Mouse (Mus musculus) heart, postnatal 4 days (tissue): ENCODE measurements around the gene Snx11. TPM values are rescaled to one million over a fixed set of nuclear protein-coding genes. Genes with fewer than 3 reads are reported as not detected.
"Not testable (repeated sequence)": the region's sequence is repeated elsewhere in the genome, so short reads cannot be mapped to it uniquely, and the experiment has no call there.

Source experiments
- DNase-seq: peaks from one replicate; pipeline ENCODE4 v3.0.0; 2021
- total RNA-seq, 2 experiments: library from RNA; stranded (reverse); gene quantifications; 2 replicates each; pipeline ENCODE4 v1.2.3; 2021

Gene Snx11
- total RNA-seq, result 10 to 100 TPM; 15.5 to 18.2 TPM

DNA sequence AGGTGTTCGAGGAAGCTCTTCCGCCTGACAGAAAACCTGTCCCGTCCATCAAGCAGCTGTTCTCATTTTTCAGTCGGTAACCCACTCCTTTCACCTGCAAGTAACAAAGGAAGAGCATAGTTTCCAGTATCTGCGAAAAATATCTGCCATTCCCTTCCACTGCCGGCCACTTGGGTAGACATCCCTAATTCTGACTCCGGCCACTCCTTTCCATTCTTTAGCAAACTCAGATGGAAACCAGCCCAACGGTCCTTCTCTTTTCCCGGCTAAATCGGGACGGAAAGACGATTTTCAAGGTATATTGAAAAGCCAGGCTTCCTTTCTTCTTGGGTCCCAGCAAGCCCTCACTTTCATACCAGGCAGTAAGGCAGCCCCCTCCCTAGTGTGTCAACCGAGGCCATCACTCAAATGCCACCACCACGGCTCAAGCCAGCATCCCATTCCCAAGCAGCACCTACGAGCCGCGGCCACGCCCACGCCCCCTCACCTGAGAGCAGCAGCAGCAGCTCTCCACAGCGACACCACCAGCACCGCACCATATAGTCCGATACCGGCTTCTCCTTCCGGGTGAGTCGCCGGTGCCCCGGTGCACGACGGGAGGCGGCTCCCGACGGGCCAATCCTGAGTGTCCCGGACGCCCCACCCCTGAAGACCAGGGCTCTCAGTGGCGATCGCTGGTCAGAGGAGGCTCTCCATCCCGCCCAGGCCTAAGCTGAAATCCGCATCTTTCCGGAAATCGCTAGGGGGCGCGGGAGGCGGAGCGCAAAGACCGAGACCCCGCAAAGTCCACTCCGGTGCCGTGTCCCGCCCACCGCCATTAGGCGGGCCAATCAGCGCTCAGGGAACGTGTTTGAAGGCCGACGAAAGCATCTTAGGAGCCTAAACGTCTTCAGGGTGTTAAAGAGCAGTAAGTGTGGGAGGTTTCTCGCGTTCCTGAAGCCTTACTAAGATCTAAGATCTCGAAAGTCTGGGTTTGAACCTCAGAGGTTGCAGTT, at the start of gene Snx11:
Snx11 (minus strand) TSS at position 592 of the 995 bp plus-strand sequence.
- DNase-seq, result peak; percentile 100

DNA sequence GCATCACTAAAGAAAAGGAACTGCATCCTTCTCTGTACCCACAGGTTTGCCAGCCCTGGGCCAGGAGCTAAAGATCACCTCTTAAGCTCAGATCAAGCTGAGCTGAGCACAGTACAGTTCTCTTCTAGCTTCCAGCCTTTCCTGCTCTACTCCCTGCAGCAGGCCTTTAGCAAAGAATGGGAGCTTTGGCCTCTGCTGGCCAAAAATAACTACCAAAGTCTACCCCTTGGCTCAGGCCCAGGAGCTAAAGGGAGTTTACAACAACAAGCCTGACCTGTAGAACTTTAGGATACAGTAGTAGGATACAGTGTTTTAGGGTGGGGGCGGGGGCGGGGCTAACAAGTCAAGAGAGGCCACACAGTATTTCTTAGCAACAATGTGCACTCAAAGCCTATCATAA, 49.1 kb upstream of the Snx11 start:
- DNase-seq, result peak; percentile 66

DNA sequence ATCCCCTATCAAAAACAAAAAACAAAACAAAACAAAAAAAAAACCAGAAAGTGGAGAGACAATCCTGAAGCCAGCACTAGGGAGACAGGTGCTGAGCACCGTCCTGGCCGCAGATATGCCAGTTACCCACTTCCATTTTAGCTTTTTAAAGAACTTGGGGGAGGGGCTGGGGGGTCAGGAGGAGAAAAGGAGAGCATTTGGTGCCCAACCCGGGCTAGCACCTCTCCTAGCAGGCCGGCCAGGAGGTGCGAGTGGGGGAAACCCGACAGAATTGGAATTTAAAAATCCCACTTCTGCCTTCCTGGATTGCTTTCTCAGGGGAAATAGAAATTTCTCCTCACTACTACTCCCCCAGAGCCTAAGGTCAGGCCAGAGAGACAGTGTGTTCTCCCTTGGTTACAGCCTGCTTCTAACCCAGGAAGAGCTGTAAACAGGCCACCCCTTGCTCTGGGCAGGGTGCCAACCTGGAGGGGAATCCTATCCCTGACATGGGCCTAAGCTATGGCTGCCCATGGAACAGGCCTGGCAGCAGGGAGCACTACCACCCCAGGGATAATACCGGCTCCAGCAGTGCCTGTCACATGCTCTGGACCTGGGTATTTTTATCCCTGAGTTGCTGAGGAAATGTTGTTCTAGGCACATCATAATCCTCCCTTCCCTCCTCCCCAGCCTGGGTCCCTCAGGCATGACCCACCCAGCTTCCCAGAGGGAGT, 47.6 kb upstream of the Snx11 start:
- DNase-seq, result peak; percentile 90

GRCm38 (mm10) chr11:96823880-96824782, 46.8 kb upstream of the Snx11 start:
- DNase-seq, result peak; percentile 85

DNA sequence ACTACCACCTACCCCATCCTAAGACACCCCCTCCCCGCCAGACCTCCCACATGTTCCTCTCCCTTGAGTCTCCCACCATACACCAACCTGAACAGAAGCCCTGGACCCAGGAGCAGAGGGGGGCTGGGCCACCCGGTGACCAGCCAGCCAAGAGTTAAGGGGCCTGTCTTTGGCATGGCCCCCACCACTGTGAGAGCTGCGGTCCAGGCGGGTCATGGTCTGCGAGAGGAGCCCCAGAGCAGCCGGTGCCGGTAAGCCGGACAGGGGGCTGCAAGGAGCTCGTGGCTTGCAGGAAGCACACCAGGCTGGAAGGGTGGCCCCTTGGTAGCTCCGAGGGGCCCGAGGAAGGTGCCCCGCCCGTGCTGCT, 46.1 kb upstream of the Snx11 start:
- no peak for DNase-seq

DNA sequence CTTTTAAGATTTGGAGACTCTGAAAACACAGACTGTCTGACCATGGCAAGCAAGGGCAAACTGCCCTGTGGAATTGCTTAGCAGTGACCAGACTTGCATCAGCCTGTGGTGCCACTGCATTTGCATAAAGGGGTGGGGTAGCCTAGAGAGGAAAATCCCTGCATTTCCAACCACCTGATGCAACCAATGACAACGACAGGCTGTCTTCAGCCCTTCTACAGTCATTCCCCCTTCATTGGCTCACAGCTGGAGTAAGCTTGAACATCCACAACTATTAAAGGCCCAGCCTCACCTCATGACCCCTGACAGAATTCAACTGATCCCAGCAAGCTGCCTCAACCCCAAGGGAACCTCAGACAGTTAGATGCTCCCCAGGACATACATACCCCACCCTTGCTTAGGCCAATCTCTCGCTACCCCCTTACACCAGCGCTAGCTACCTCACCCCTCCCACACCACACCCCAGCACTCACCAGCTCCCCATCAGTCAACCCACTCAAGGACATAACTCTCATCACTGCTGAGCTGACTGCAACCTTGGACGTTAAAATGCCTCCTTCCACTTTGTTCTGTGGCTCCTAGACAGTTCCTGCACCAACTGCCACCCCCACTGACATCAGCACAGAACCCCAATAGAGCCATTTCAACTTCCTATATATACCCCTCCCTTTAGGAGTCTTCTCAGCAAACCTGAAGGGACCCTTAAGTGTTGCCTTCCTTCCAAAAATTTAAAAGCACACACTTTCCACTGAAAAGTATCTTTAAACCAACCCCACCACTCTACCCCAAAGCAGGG, 45.5 kb upstream of the Snx11 start:
- DNase-seq, result no peak

DNA sequence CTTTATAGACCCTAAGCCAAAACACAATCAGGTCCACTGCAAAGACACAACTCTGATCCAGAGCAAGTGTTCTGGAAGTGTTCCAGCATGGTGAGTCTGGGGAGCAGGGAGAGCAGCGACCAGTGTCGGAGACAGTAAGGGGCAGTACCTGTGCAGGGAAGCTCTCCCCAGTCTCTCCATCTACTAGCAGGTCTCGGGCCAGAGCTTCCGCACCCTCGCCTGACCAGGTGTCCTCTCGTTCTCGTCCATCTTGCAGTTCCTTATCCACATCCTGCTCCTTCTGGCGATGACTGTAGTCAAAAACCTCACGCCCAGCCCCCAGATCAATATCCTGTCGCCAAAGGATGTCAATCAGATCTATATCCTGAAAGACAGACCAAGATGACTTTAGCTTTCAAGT, 44.6 kb upstream of the Snx11 start:
- DNase-seq, result no peak

- DNase-seq, result no peak
These were observed 40.9 kb upstream of the Snx11 start for GRCm38 (mm10) chr11:96818128-96818710.

DNA sequence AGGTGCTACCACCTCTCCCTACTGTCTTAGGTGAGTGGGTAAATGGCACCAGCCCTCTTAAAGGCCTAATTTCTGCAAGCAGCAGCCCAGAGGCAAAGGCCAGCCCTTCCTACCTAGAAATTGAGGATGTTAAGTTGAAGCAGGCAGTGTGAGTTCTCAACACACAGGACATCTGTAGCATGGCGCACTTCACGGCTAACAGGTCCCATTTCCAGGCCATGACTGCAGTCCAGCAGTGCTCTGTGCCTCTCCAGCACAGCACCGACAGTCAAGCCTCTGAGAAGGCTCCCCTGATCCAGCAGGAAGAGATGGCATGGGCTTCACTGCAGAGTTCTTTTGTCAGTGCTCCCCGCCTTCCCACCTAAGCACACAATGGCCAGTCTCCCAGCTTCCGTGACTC, 39.6 kb upstream of the Snx11 start:
- DNase-seq, result no peak

GRCm38 (mm10) chr11:96816494-96816893, 39.1 kb upstream of the Snx11 start:
- DNase-seq, result no peak

GRCm38 (mm10) chr11:96815895-96816294, 38.5 kb upstream of the Snx11 start:
- DNase-seq, result no peak

GRCm38 (mm10) chr11:96814443-96814842, 37.1 kb upstream of the Snx11 start:
- DNase-seq, result no peak

DNA sequence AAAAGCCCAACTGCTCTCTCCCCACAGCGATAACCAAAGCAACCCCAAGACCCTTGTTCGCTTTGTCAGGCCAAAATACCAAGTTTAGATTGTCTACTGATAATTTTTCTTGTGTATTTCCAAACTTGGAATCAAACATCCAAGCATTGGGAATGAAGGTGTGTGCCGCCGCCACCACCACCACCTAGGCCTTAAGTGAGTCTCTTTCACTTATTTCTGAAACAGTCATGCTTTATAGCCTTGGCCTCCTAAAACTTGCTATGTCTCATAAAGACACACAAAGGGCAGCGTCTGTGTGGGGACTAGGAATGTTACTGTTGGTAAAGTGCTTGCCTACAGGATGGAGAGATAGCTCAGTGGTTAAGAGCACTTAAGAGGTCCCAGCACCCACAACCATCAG, 36.6 kb upstream of the Snx11 start:
- no peak for DNase-seq

- no peak for DNase-seq
These were observed 36.1 kb upstream of the Snx11 start for GRCm38 (mm10) chr11:96813455-96813854.

DNA sequence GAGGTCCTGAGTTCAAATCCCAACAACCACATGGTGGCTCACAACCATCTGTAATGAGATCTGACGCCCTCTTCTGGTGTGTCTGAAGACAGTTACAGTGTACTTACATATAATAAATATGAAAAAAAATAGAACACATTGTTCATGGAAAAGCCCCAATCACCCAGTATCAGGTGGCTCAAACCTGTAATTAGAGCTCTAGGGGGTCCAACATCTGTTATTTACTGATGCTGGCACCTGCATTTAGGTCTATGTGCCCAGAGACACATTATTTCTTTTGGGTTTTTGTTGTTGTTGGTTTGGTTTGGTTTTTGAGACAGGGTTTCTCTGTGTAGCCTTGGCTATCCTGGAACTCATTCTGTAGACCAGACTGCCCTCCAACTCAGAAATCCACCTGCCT, 33.8 kb upstream of the Snx11 start:
- DNase-seq, result not testable (repeated sequence)

GRCm38 (mm10) chr11:96809562-96810235, 32.3 kb upstream of the Snx11 start:
- no peak for DNase-seq

DNA sequence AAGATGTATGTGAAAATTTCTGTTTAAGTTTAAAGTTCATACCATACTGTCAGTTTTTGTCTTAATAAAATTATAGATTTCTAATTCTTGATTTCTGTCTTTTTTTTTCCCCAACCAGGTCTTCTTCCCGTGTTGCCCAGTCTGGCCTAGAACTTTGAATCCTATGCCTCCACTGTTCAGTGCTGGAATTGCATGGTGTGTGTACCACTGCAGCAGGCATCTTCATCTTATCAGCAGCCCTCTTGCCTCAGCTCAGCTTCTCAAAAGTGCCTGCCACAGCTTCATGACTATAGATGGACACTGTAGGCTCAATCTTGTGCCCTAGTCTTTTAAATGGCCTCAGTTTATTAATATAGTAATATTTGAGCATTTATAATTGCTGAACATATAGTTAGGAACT, 30.7 kb upstream of the Snx11 start:
- DNase-seq, result no peak

- no peak for DNase-seq
These were observed 28.2 kb upstream of the Snx11 start for GRCm38 (mm10) chr11:96805606-96806005.

GRCm38 (mm10) chr11:96799511-96799910, 22.2 kb upstream of the Snx11 start:
- no peak for DNase-seq

GRCm38 (mm10) chr11:96796586-96796985, 19.2 kb upstream of the Snx11 start:
- no peak for DNase-seq

GRCm38 (mm10) chr11:96796081-96796480, 18.7 kb upstream of the Snx11 start:
- no peak for DNase-seq
